Mouse (Mus musculus) MEL (cell line): ENCODE measurements around the gene Tmem184a. TPM values are rescaled to one million over a fixed set of nuclear protein-coding genes. Genes with fewer than 3 reads are reported as not detected.

Source experiments
- DNase-seq: peaks from one replicate; pipeline ENCODE4 v3.0.0; 2011; ENCODE audit warnings: low read depth, low spot score
- H3K27ac ChIP-seq: 2 replicates; pipeline ENCODE4 v1.5.1; 2012; ENCODE audit warnings: low read depth, mild to moderate bottlenecking, control low read depth, low read length, moderate library complexity; ENCODE audit not compliant: control insufficient read depth
- H3K27me3 ChIP-seq, 2 experiments: fragments of 150-350 bp in 1 of 2; sonication (generic) in 1 of 2; 2 replicates each; pipeline ENCODE4 v1.6.1; 2012; ENCODE audit warnings: low read length in 2 of 2, mild to moderate bottlenecking in 2 of 2, improper control_type of control experiment in 1 of 2, moderate library complexity in 1 of 2; ENCODE audit not compliant: insufficient read depth in 2 of 2, control insufficient read depth in 1 of 2
- H3K36me3 ChIP-seq, 2 experiments: 2 replicates each; pipeline ENCODE4 v1.6.1; 2012 to 2014; ENCODE audit warnings: low read length in 2 of 2, improper control_type of control experiment in 1 of 2, inconsistent platforms in 1 of 2, mild to moderate bottlenecking in 1 of 2; ENCODE audit not compliant: insufficient read depth in 2 of 2, control insufficient read depth in 1 of 2
- H3K4me1 ChIP-seq, 2 experiments: fragments of 150-350 bp in 1 of 2; sonication (generic) in 1 of 2; 2 replicates each; pipeline ENCODE4 v1.6.1; 2012; ENCODE audit warnings: low read length in 2 of 2, improper control_type of control experiment in 1 of 2, mild to moderate bottlenecking in 1 of 2; ENCODE audit not compliant: insufficient read depth in 2 of 2, control insufficient read depth in 1 of 2
- H3K4me3 ChIP-seq, 2 experiments: fragments of 150-350 bp in 1 of 2; sonication (generic) in 1 of 2; 2 replicates each; pipeline ENCODE4 v1.5.1; 2012; ENCODE audit warnings: low read depth in 2 of 2, low read length in 2 of 2, mild to moderate bottlenecking in 2 of 2, moderate library complexity in 2 of 2, control low read depth in 1 of 2, improper control_type of control experiment in 1 of 2; ENCODE audit not compliant: control insufficient read depth in 1 of 2, insufficient read depth in 1 of 2
- H3K79me2 ChIP-seq: 2 replicates; pipeline ENCODE4 v1.6.1; 2012; ENCODE audit warnings: mild to moderate bottlenecking, low read length, moderate library complexity; ENCODE audit not compliant: control insufficient read depth, poor library complexity, insufficient read depth
- H3K9ac ChIP-seq: 2 replicates; pipeline ENCODE4 v1.6.1; 2012; ENCODE audit warnings: low read depth, mild to moderate bottlenecking, control low read depth, low read length, moderate library complexity; ENCODE audit not compliant: control insufficient read depth, poor library complexity, severe bottlenecking
- H3K9me3 ChIP-seq: fragments of 150-350 bp; sonication (generic); replicated peaks from 2 replicates; pipeline ENCODE4 v1.6.1; 2012; ENCODE audit warnings: mild to moderate bottlenecking, low read length, improper control_type of control experiment, moderate library complexity; ENCODE audit not compliant: insufficient read depth
- BHLHE40 ChIP-seq: IDR thresholded peaks from 2 replicates; pipeline ENCODE4 v1.6.1; 2012; ENCODE audit warnings: low read depth, mild to moderate bottlenecking, inconsistent platforms, low read length, improper control_type of control experiment, borderline replicate concordance
- CHD1 ChIP-seq: IDR thresholded peaks from 2 replicates; pipeline ENCODE4 v1.6.1; 2012; ENCODE audit warnings: low read depth, mild to moderate bottlenecking, inconsistent platforms, low read length, improper control_type of control experiment
- CHD2 ChIP-seq: IDR thresholded peaks from 2 replicates; pipeline ENCODE4 v1.6.1; 2011; ENCODE audit warnings: low read length, improper control_type of control experiment
- CTCF ChIP-seq, 3 experiments: IDR thresholded peaks in 2 of 3; conservative IDR thresholded peaks in 1 of 3; 2 replicates each; pipeline ENCODE4 v1.5.1; 2011 to 2012; ENCODE audit warnings: low read length in 3 of 3, low read depth in 2 of 3, mild to moderate bottlenecking in 2 of 3, improper control_type of control experiment in 1 of 3, inconsistent platforms in 1 of 3, mixed read lengths in 1 of 3, moderate library complexity in 1 of 3; ENCODE audit not compliant: control insufficient read depth in 1 of 3, insufficient read depth in 1 of 3, poor library complexity in 1 of 3, severe bottlenecking in 1 of 3
- E2F4 ChIP-seq: IDR thresholded peaks from 2 replicates; pipeline ENCODE4 v1.6.1; 2011; ENCODE audit warnings: low read depth, low read length, improper control_type of control experiment, borderline replicate concordance
- EP300 ChIP-seq, 2 experiments: IDR thresholded peaks; 2 replicates each; pipeline ENCODE4 v1.6.1; 2011; ENCODE audit warnings: improper control_type of control experiment in 2 of 2, low read length in 2 of 2, low read depth in 1 of 2, mild to moderate bottlenecking in 1 of 2
- GABPA ChIP-seq: IDR thresholded peaks from 2 replicates; pipeline ENCODE4 v1.6.1; 2012; ENCODE audit warnings: low read depth, mild to moderate bottlenecking, inconsistent platforms, low read length, improper control_type of control experiment, moderate library complexity
- GATA1 ChIP-seq: IDR thresholded peaks from 2 replicates; pipeline ENCODE4 v1.6.1; 2011; ENCODE audit warnings: low read depth, low read length, improper control_type of control experiment
- MAFK ChIP-seq: IDR thresholded peaks from 2 replicates; pipeline ENCODE4 v1.6.1; 2011; ENCODE audit warnings: low read depth, mild to moderate bottlenecking, low read length, improper control_type of control experiment, borderline replicate concordance
- MAX ChIP-seq: IDR thresholded peaks from 2 replicates; pipeline ENCODE4 v1.6.1; 2011; ENCODE audit warnings: low read length, improper control_type of control experiment
- MAZ ChIP-seq: IDR thresholded peaks from 2 replicates; pipeline ENCODE4 v1.6.1; 2012; ENCODE audit warnings: low read depth, mild to moderate bottlenecking, inconsistent platforms, low read length, improper control_type of control experiment
- MEF2A ChIP-seq: IDR thresholded peaks from 2 replicates; pipeline ENCODE4 v1.6.1; 2014; ENCODE audit warnings: low read depth, mild to moderate bottlenecking, inconsistent platforms, low read length, improper control_type of control experiment; ENCODE audit not compliant: poor library complexity, insufficient replicate concordance, severe bottlenecking; ENCODE audit errors: extremely low read depth
- MYB ChIP-seq: IDR thresholded peaks from 2 replicates; pipeline ENCODE4 v1.6.1; 2011; ENCODE audit warnings: mild to moderate bottlenecking, low read depth, low read length, improper control_type of control experiment
- MYC ChIP-seq: IDR thresholded peaks from 2 replicates; pipeline ENCODE4 v1.6.1; 2011; ENCODE audit warnings: low read depth, mild to moderate bottlenecking, low read length, improper control_type of control experiment, moderate library complexity
- NELFE ChIP-seq: IDR thresholded peaks from 2 replicates; pipeline ENCODE4 v1.6.1; 2011; ENCODE audit warnings: low read depth, low read length, improper control_type of control experiment
- NRF1 ChIP-seq: IDR thresholded peaks from 2 replicates; pipeline ENCODE4 v1.6.1; 2014; ENCODE audit warnings: low read depth, mild to moderate bottlenecking, inconsistent platforms, low read length, improper control_type of control experiment, moderate library complexity; ENCODE audit not compliant: poor library complexity, insufficient read depth, severe bottlenecking
- RAD21 ChIP-seq: IDR thresholded peaks from 2 replicates; pipeline ENCODE4 v1.6.1; 2011; ENCODE audit warnings: mild to moderate bottlenecking, low read depth, low read length, improper control_type of control experiment
- RCOR1 ChIP-seq: IDR thresholded peaks from 2 replicates; pipeline ENCODE4 v1.6.1; 2012; ENCODE audit warnings: low read depth, mild to moderate bottlenecking, inconsistent platforms, low read length, improper control_type of control experiment
- SMC3 ChIP-seq: IDR thresholded peaks from 2 replicates; pipeline ENCODE4 v1.6.1; 2011; ENCODE audit warnings: low read depth, low read length, improper control_type of control experiment
- TAL1 ChIP-seq: IDR thresholded peaks from 2 replicates; pipeline ENCODE4 v1.6.1; 2012; ENCODE audit warnings: mild to moderate bottlenecking, inconsistent platforms, low read length, moderate library complexity, mixed read lengths
- UBTF ChIP-seq: IDR thresholded peaks from 2 replicates; pipeline ENCODE4 v1.6.1; 2012; ENCODE audit warnings: low read depth, mild to moderate bottlenecking, inconsistent platforms, low read length, improper control_type of control experiment, moderate library complexity, borderline replicate concordance; ENCODE audit not compliant: insufficient read depth
- polyA plus RNA-seq, 2 experiments: library from polyadenylated mRNA; stranded (reverse) in 1 of 2; unstranded in 1 of 2; fragments of >175 nt in 1 of 2; fragments of >200 nt in 1 of 2; gene quantifications; 2 replicates each; pipeline versions ENCODE4 v1.2.1 to v1.2.4; 2012; ENCODE audit warnings: low replicate concordance in 2 of 2, low read depth in 1 of 2; ENCODE audit not compliant: insufficient read length in 2 of 2, insufficient read depth in 1 of 2, missing spikeins in 1 of 2
- total RNA-seq: library from RNA; depleted of rRNA; stranded (reverse); fragments of 300-350 nt; gene quantifications from 2 replicates; pipeline ENCODE4 v1.2.3, GENCODE M21; 2012; rRNA removed

Gene Tmem184a
- total RNA-seq (0.07 and 0.27 TPM in 2 replicates), polyA plus RNA-seq (under 1 TPM in 1 of 2 experiments, not detected in 1; 0.10 TPM)

- no peak within 1 kb of the TSS for H3K27ac ChIP-seq
- H3K4me3 ChIP-seq = no peak within 1 kb of the TSS
- DNase-seq = no peak
- H3K9me3 ChIP-seq = no peaks in the 10 kb centered on the region
- no peaks in the 10 kb centered on the region for H3K27me3 ChIP-seq
- H3K36me3 ChIP-seq = peaks cover 0 to 14% of the 10 kb centered on the region in 2 experiments; a peak in 3 of 4 replicates
- peaks cover 2 to 37% of the 10 kb centered on the region in 2 experiments; a peak in 3 of 4 replicates for H3K4me1 ChIP-seq
- H3K79me2 ChIP-seq = peaks cover 2% of the 10 kb centered on the region; the same call in 1 of the 2 replicates
- TF ChIP-seq GATA1 (no peak), TAL1 (no peak), MAZ (no peak), E2F4 (no peak), MAFK (no peak), RCOR1 (no peak), CTCF (IDR thresholded peaks at IDR 0.05 in 2 of 3, conservative IDR thresholded peaks at IDR 0.05 in 1 of 3; ENCODE audit: control insufficient read depth in 1 of 3, insufficient read depth in 1 of 3, low read depth in 2 of 3, low read length in 3 of 3, poor library complexity in 1 of 3, severe bottlenecking in 1 of 3) (no peak)
- TF ChIP-seq, all 39 proteins: peak for 0
- no peak within 1 kb of the TSS for H3K9ac ChIP-seq
Measured at GRCm38 (mm10) chr5:139819538-139820181, at the start of gene Tmem184a. Gene Tmem184a (minus strand): TSS chr5:139819917.

DNA sequence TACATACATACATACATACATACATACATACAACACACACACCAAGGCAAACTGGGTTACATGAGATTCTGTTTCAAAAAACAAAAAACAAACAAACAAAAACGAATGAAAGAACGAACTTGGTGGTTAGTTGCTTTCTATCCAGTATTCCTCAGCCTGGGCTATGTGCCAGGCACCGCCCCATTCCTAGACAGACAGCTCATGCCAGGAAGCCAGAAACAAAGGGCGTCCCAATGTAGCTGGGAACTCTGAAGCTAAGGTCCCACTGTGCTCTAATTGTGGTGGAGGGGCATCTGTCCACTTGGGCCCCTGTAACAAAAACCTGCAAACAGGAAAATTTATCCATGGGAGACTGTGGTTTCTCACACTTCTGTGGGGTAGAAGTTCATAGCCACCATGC, 43.0 kb upstream of the Tmem184a start:
- Histone ChIP-seq H3K36me3 (no peaks in the 10 kb centered on the region), H3K9me3 (no peaks in the 10 kb centered on the region), H3K9ac (no peak overlapping the region), H3K4me3 (no peak overlapping the region), H3K79me2 (no peaks in the 10 kb centered on the region), H3K4me1 (no peaks in the 10 kb centered on the region), H3K27me3 (no peaks in the 10 kb centered on the region; a peak in 1 of 4 replicates), H3K27ac (no peak overlapping the region)
- TF ChIP-seq BHLHE40 (no peak), NELFE (no peak), GATA1 (no peak), MYB (no peak), GABPA (no peak), SMC3 (no peak)
- DNase-seq = no peak

DNA sequence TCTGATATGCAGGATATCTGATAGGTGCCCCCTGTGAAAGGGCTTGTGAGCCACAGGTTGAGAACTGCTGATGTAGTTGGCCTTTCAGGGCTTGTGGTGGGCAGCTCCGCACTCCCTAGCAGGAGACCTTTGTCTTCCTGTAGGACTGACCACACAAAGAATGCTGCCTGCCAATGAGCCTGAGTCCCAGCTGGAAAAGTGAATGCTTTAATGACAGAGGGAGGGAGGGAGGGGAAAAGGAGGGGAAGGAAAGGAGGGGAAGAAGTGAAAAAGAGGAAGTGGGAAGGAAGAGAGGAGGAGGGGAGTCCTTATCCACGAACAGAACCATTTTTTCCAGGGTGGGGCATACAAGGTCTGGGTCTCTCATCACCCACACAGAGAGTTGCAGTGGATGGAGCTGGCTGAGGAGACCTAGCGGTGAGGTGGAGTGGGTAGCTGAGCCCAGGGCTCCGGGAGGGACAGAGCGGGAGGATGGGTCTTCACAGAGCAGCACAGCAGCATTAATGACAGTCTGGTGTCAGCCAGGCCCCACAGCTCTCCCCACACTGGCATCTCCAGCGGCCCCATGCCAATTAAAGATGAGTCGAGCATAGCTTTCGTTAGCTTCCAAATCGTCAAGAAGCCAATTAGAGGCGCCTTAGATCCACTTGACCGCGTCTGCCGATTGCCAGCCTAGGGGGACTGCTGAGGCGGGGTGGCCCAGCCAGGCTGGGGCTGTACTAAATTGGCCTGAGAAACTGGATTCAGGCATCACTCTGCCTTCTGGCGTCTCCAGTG, 40.8 kb upstream of the Tmem184a start:
- Histone ChIP-seq H3K79me2 (no peaks in the 10 kb centered on the region), H3K4me3 (no peak overlapping the region), H3K36me3 (no peaks in the 10 kb centered on the region), H3K9ac (no peak overlapping the region), H3K27ac (no peak overlapping the region), H3K9me3 (no peaks in the 10 kb centered on the region), H3K4me1 (no peaks in the 10 kb centered on the region), H3K27me3 (no peaks in the 10 kb centered on the region)
- peak; percentile 20 for DNase-seq
- TF ChIP-seq BHLHE40 (no peak), CTCF (IDR thresholded peaks at IDR 0.05 in 2 of 3, conservative IDR thresholded peaks at IDR 0.05 in 1 of 3; ENCODE audit: control insufficient read depth in 1 of 3, insufficient read depth in 1 of 3, low read depth in 2 of 3, low read length in 3 of 3, poor library complexity in 1 of 3, severe bottlenecking in 1 of 3) (no peak), UBTF (no peak), MEF2A (no peak), NRF1 (no peak), TAL1 (no peak), GABPA (no peak), MYC (no peak), CHD1 (no peak), CHD2 (no peak), RAD21 (no peak), EP300 (IDR thresholded peaks at IDR 0.05; ENCODE audit: low read depth in 1 of 2, low read length in 2 of 2) (no peak), GATA1 (no peak), MAX (no peak), MYB (no peak), SMC3 (no peak)
